Mouse (Mus musculus) midbrain, postnatal 0 days (tissue): ENCODE data around the gene Tmem151b. TPM values are rescaled to one million over a fixed set of nuclear protein-coding genes. Genes with fewer than 3 reads are reported as not detected.

Source experiments
- ATAC-seq: fragments of 200-750 bp; cut with Nextera tagmentation; 2 replicates; pipeline ENCODE4 v1.8.0; 2017; ENCODE audit warnings: moderate number of reproducible peaks, mild to moderate bottlenecking, moderate TSS enrichment, moderate library complexity; ENCODE audit not compliant: low FRiP score
- DNase-seq: peaks from one replicate; pipeline ENCODE4 v3.0.0-alpha.2; 2015; ENCODE audit warnings: low spot score
- H3K27ac ChIP-seq: fragments of 300-500 bp; sonication (generic); 2 replicates; pipeline ENCODE4 v1.5.1; 2014; ENCODE audit warnings: low read depth, mild to moderate bottlenecking, low read length, mixed read lengths
- H3K27me3 ChIP-seq: fragments of 300-500 bp; sonication (generic); 2 replicates; pipeline ENCODE4 v1.6.1; 2014; ENCODE audit warnings: low read length, control low read depth, mixed read lengths; ENCODE audit not compliant: insufficient read depth
- H3K36me3 ChIP-seq: fragments of 300-500 bp; sonication (generic); 2 replicates; pipeline ENCODE4 v1.6.1; 2014; ENCODE audit warnings: low read length, control low read depth, mixed read lengths; ENCODE audit not compliant: insufficient read depth
- H3K4me1 ChIP-seq: fragments of 300-500 bp; sonication (generic); 2 replicates; pipeline ENCODE4 v1.6.1; 2014; ENCODE audit warnings: mild to moderate bottlenecking, control low read depth, antibody characterized with exemption, low read length, mixed read lengths; ENCODE audit not compliant: insufficient read depth
- H3K4me2 ChIP-seq: fragments of 300-500 bp; sonication (generic); 2 replicates; pipeline ENCODE4 v1.6.1; 2014; ENCODE audit warnings: low read depth, mild to moderate bottlenecking, low read length, mixed read lengths; ENCODE audit not compliant: poor library complexity, severe bottlenecking
- H3K4me3 ChIP-seq: fragments of 300-500 bp; sonication (generic); 2 replicates; pipeline ENCODE4 v1.5.1; 2014; ENCODE audit warnings: low read depth, mild to moderate bottlenecking, low read length, moderate library complexity
- H3K9ac ChIP-seq: fragments of 300-500 bp; sonication (generic); replicated peaks from 2 replicates; pipeline ENCODE4 v1.6.1; 2014; ENCODE audit warnings: mild to moderate bottlenecking, low read length, moderate library complexity, mixed read lengths; ENCODE audit not compliant: poor library complexity, severe bottlenecking
- H3K9me3 ChIP-seq: fragments of 300-500 bp; sonication (generic); 2 replicates; pipeline ENCODE4 v1.6.1; 2016; ENCODE audit warnings: low read length, control low read depth
- CTCF ChIP-seq: IDR thresholded peaks from 2 replicates; pipeline ENCODE4 v1.5.1; 2016; ENCODE audit warnings: antibody characterized with exemption, mild to moderate bottlenecking
- WGBS: fragments of 180-500 bp; shearing (Covaris S2); extraction: QIAGEN DNeasy Blood & Tissue Kit; methylation state at CpG from one replicate; pipeline ENCODE4 v1.1.7; 2014; 5-methylcytosine and 5-hydroxymethylcytosine counted together
- polyA plus RNA-seq: library from polyadenylated mRNA; unstranded; fragments of >200 nt; fragmentation: Nextera tagmentation; extraction: Ambion mirVana; gene quantifications from 2 replicates; pipeline ENCODE4 v1.2.1, GENCODE M21; 2015
- total RNA-seq: library from RNA; depleted of rRNA; stranded (reverse); fragments of >200 nt; gene quantifications from 2 replicates; pipeline ENCODE4 v1.2.3, GENCODE M21; 2014; rRNA removed

Tmem151b gene
- total RNA-seq (77.9 and 95.6 TPM in 2 replicates), polyA plus RNA-seq (29.1 and 30.7 TPM in 2 replicates)

GRCm38 (mm10) chr17:45549617-45550181, at the start of gene Tmem151b:
Gene Tmem151b (minus strand): TSS chr17:45549677.
- peak within 1 kb of the TSS; percentile 58 for H3K4me3 ChIP-seq
- WGBS = 0% methylated on average over 10 of the region's 29 CpGs
- peak within 1 kb of the TSS; percentile 66 for H3K4me2 ChIP-seq
- H3K27me3 ChIP-seq = peaks cover 15% of the 10 kb centered on the region
- peak within 1 kb of the TSS; percentile 96 for H3K27ac ChIP-seq
- H3K36me3 ChIP-seq = peaks cover 10% of the 10 kb centered on the region
- DNase-seq (peak; percentile 76), ATAC-seq (peak; percentile 52)
- 0 out of 2 replicates have a peak, but pooled peaks cover 10% of the 10 kb centered on the region for H3K4me1 ChIP-seq
- TF ChIP-seq CTCF = peak; percentile 37
- H3K9ac ChIP-seq = peak within 1 kb of the TSS; percentile 98
- no peaks in the 10 kb centered on the region for H3K9me3 ChIP-seq

- H3K9me3 ChIP-seq = no peaks in the 10 kb centered on the region
- ATAC-seq = no peak
- no peak overlapping the region for H3K9ac ChIP-seq
- 38% methylated on average over 3 of the region's 3 CpGs for WGBS
- no peak for DNase-seq
- no peak for TF ChIP-seq CTCF
- peaks cover 9% of the 10 kb centered on the region for H3K4me1 ChIP-seq
- peak overlapping the region; percentile 51 for H3K4me2 ChIP-seq
- no peak overlapping the region for H3K4me3 ChIP-seq
- H3K36me3 ChIP-seq = no peaks in the 10 kb centered on the region
- no peak overlapping the region for H3K27ac ChIP-seq
- H3K27me3 ChIP-seq = peaks cover 16% of the 10 kb centered on the region
These were observed 49.4 kb upstream of the Tmem151b start for GRCm38 (mm10) chr17:45598891-45599290.

DNA sequence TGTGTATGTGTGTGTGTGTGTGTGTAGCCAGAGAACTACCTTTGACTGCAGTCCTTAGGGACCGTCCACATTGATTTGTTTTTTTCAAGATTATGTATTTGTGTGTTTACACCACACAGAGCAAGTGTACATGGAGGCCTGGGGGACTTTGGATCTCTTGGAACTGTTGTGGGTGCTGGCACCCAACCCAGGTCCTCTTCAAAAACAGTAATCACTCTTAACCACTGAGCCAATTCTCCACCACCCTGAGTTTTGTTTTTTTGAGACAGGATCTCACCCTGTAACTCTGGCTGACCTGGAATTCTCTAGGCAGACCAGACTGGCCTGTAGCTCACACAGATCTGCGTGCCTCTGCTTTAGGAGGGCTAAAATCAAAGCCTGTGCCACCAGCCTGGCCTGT, 48.9 kb upstream of the Tmem151b start:
- H3K4me2 ChIP-seq = no peak overlapping the region
- H3K4me3 ChIP-seq = no peak overlapping the region
- no peaks in the 10 kb centered on the region for H3K36me3 ChIP-seq
- 93% methylated on average over 2 of the region's 2 CpGs for WGBS
- no peak overlapping the region for H3K27ac ChIP-seq
- peaks cover 9% of the 10 kb centered on the region for H3K4me1 ChIP-seq
- ATAC-seq (no peak), DNase-seq (no peak)
- H3K27me3 ChIP-seq = peaks cover 20% of the 10 kb centered on the region
- H3K9me3 ChIP-seq = no peaks in the 10 kb centered on the region
- no peak for TF ChIP-seq CTCF
- H3K9ac ChIP-seq = no peak overlapping the region

- TF ChIP-seq CTCF = no peak
- ATAC-seq (no peak), DNase-seq (peak; percentile 83)
- Histone ChIP-seq H3K9ac (no peak overlapping the region), H3K27me3 (peaks cover 24% of the 10 kb centered on the region), H3K27ac (no peak overlapping the region), H3K36me3 (no peaks in the 10 kb centered on the region), H3K4me3 (no peak overlapping the region), H3K4me2 (no peak overlapping the region), H3K4me1 (peaks cover 9% of the 10 kb centered on the region), H3K9me3 (no peaks in the 10 kb centered on the region)
- 40% methylated on average over 3 of the region's 3 CpGs for WGBS
These were observed 48.3 kb upstream of the Tmem151b start for GRCm38 (mm10) chr17:45597787-45598186.

- Histone ChIP-seq H3K9me3 (no peaks in the 10 kb centered on the region), H3K27ac (no peak overlapping the region), H3K4me2 (no peak overlapping the region), H3K4me1 (peaks cover 15% of the 10 kb centered on the region), H3K27me3 (peaks cover 20% of the 10 kb centered on the region), H3K9ac (no peak overlapping the region), H3K4me3 (no peak overlapping the region), H3K36me3 (no peaks in the 10 kb centered on the region)
- DNase-seq (peak; percentile 78), ATAC-seq (peak; percentile 21)
- 30% methylated on average over 11 of the region's 11 CpGs for WGBS
- peak; percentile 67 for TF ChIP-seq CTCF
These were observed 47.3 kb upstream of the Tmem151b start for GRCm38 (mm10) chr17:45596631-45597396.
